Mouse (Mus musculus): ENCODE measurements at regions not wholly inside any gene's neighbourhood (a gene's known extent, or its start where the extent isn't known, plus 50 kb on each side); places are given as distances from the start of the nearest gene placed in this dataset. TPM values are rescaled to one million over a fixed set of nuclear protein-coding genes. Genes with fewer than 3 reads are reported as not detected.

GRCm38 (mm10) chr5:64747461-64747860 lies 55.7 kb upstream of the Klf3 start:
- 50% methylated on average over 1 of the region's 1 CpGs for WGBS
- H3K9me3 ChIP-seq (ENCODE audit: control insufficient read depth, low read length): no peaks in the 10 kb centered on the region

GRCm38 (mm10) chr5:64749415-64750166 lies 53.6 kb upstream of the Klf3 start:
- H3K4me3 ChIP-seq (ENCODE audit: low read depth, low read length): no peak overlapping the region
- H3K4me2 ChIP-seq (ENCODE audit: low read depth, low read length, severe bottlenecking): no peak overlapping the region
- no peaks in the 10 kb centered on the region for H3K27me3 ChIP-seq (ENCODE audit: control insufficient read depth, insufficient read depth, low read length)
- no peaks in the 10 kb centered on the region for H3K9me3 ChIP-seq (ENCODE audit: control insufficient read depth, low read length)
- H3K27ac ChIP-seq (ENCODE audit: low read depth, low read length): no peak overlapping the region
- H3K4me1 ChIP-seq (replicated peaks; ENCODE audit: control insufficient read depth, insufficient read depth, low read length): no peaks in the 10 kb centered on the region; the same call in 1 of the 2 replicates
- ATAC-seq (replicated peaks; ENCODE audit: low FRiP score) (no peak), DNase-seq (ENCODE audit: low spot score) (no peak)
- H3K9ac ChIP-seq (ENCODE audit: low read length): no peak overlapping the region
- H3K36me3 ChIP-seq (ENCODE audit: control insufficient read depth, insufficient read depth, low read length): no peaks in the 10 kb centered on the region
- 72% methylated on average over 14 of the region's 14 CpGs for WGBS

More at GRCm38 (mm10) chr5:64747461-64747860, 55.7 kb upstream of the Klf3 start:
- Histone ChIP-seq H3K9ac (ENCODE audit: low read length) (no peak overlapping the region), H3K4me2 (ENCODE audit: low read depth, low read length, severe bottlenecking) (no peak overlapping the region), H3K27me3 (ENCODE audit: control insufficient read depth, insufficient read depth, low read length) (no peaks in the 10 kb centered on the region), H3K36me3 (ENCODE audit: control insufficient read depth, insufficient read depth, low read length) (no peaks in the 10 kb centered on the region), H3K27ac (ENCODE audit: low read depth, low read length) (no peak overlapping the region), H3K4me1 (replicated peaks; ENCODE audit: control insufficient read depth, insufficient read depth, low read length) (no peaks in the 10 kb centered on the region; the same call in 1 of the 2 replicates), H3K4me3 (ENCODE audit: low read depth, low read length) (no peak overlapping the region)
- DNase-seq (ENCODE audit: low spot score) (no peak), ATAC-seq (replicated peaks; ENCODE audit: low FRiP score) (no peak)

DNA sequence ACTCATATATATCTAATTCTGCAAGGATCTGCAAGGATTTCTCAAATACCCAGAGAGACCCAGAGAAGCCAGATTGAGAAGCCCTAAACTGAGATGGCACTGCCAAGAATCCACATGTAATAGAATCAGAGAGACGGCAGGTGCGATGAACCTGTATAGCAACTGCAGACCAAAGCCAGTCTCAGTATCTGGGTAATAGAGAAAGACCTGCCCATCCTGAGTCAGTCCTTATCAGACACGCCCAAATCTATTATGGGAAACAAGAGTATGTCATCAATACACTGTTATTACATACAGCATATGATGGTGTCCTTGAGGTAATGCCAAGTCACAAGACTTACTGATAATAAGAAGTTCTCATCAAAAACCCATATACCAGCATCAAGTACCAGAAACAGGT lies 52.8 kb upstream of the Klf3 start:
- no peak overlapping the region for H3K9ac ChIP-seq (ENCODE audit: low read length)
- H3K36me3 ChIP-seq (ENCODE audit: control insufficient read depth, insufficient read depth, low read length): no peaks in the 10 kb centered on the region
- no peaks in the 10 kb centered on the region for H3K27me3 ChIP-seq (ENCODE audit: control insufficient read depth, insufficient read depth, low read length)
- no peaks in the 10 kb centered on the region; the same call in 1 of the 2 replicates for H3K4me1 ChIP-seq (replicated peaks; ENCODE audit: control insufficient read depth, insufficient read depth, low read length)
- no peak overlapping the region for H3K27ac ChIP-seq (ENCODE audit: low read depth, low read length)
- H3K4me3 ChIP-seq (ENCODE audit: low read depth, low read length): no peak overlapping the region
- DNase-seq (ENCODE audit: low spot score): no peak
- H3K4me2 ChIP-seq (ENCODE audit: low read depth, low read length, severe bottlenecking): no peak overlapping the region
- no peaks in the 10 kb centered on the region for H3K9me3 ChIP-seq (ENCODE audit: control insufficient read depth, low read length)
- no peak for ATAC-seq (replicated peaks; ENCODE audit: low FRiP score)
- WGBS: 94% methylated on average over 3 of the region's 3 CpGs

DNA sequence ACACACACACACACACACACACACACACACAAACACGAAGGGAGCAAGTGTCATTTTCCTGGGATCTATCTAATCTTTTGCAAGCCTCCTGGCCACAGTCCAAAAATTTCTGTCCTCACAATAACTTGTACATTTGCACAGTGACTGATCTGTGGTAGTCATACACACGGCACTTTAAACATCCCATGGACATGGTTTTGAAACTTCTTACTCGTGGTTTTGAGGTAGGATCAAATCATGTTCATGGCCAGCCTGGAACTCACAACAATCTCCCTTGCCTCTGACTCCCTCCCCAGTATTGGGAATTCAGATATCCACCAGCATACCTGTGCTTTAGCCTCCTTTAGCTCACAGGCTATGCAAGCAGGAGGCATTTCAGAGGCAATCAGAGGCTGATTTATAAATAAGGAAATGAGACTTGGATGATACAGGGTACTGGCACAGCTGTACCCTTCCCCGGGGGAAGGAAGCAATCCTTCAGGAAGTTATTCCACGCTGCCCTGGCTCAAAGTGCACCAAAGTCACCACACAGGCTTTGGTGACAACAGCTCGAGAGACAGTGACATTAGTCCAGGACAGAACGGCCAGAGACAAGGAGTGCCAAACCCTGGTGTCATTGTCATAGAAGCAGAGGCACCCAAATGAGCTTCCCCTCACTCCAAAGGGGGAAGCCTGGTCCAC lies 52.1 kb upstream of the Klf3 start:
- DNase-seq (ENCODE audit: low spot score) (no peak), ATAC-seq (replicated peaks; ENCODE audit: low FRiP score) (no peak)

GRCm38 (mm10) chr5:64753142-64753750 lies 49.9 kb upstream of the Klf3 start:
- no peaks in the 10 kb centered on the region for H3K27me3 ChIP-seq (ENCODE audit: control insufficient read depth, insufficient read depth, low read length)

More for the DNA sequence above, 52.1 kb upstream of the Klf3 start:
- H3K4me2 ChIP-seq (ENCODE audit: low read depth, low read length, severe bottlenecking): no peak overlapping the region
- no peaks in the 10 kb centered on the region for H3K9me3 ChIP-seq (ENCODE audit: control insufficient read depth, low read length)
- H3K36me3 ChIP-seq (ENCODE audit: control insufficient read depth, insufficient read depth, low read length): no peaks in the 10 kb centered on the region
- H3K9ac ChIP-seq (ENCODE audit: low read length): no peak overlapping the region
- H3K27me3 ChIP-seq (ENCODE audit: control insufficient read depth, insufficient read depth, low read length): no peaks in the 10 kb centered on the region
- no peak overlapping the region for H3K4me3 ChIP-seq (ENCODE audit: low read depth, low read length)
- 70% methylated on average over 7 of the region's 7 CpGs for WGBS
- no peaks in the 10 kb centered on the region; the same call in 1 of the 2 replicates for H3K4me1 ChIP-seq (replicated peaks; ENCODE audit: control insufficient read depth, insufficient read depth, low read length)
- no peak overlapping the region for H3K27ac ChIP-seq (ENCODE audit: low read depth, low read length)

More at GRCm38 (mm10) chr5:64753142-64753750, 49.9 kb upstream of the Klf3 start:
- ATAC-seq (replicated peaks; ENCODE audit: low FRiP score) (no peak), DNase-seq (ENCODE audit: low spot score) (no peak)
- Histone ChIP-seq H3K36me3 (ENCODE audit: control insufficient read depth, insufficient read depth, low read length) (no peaks in the 10 kb centered on the region), H3K9me3 (ENCODE audit: control insufficient read depth, low read length) (no peaks in the 10 kb centered on the region), H3K4me2 (ENCODE audit: low read depth, low read length, severe bottlenecking) (no peak overlapping the region), H3K27ac (ENCODE audit: low read depth, low read length) (no peak overlapping the region), H3K4me3 (ENCODE audit: low read depth, low read length) (no peak overlapping the region), H3K9ac (ENCODE audit: low read length) (no peak overlapping the region), H3K4me1 (replicated peaks; ENCODE audit: control insufficient read depth, insufficient read depth, low read length) (no peaks in the 10 kb centered on the region; the same call in 1 of the 2 replicates)
- WGBS: 59% methylated on average over 7 of the region's 7 CpGs

Small RNAs in the stretch of these regions (microRNA-seq; reads per million reads assigned to microRNA genes)
- gene Gm25306 (ENCODE audit: insufficient number of aligned reads): not detected

Data from forebrain, embryonic 11.5 days (tissue).